Mouse (Mus musculus) gastrocnemius, postnatal 14 days (tissue): ENCODE data around the gene Olfr776. TPM values are rescaled to one million over a fixed set of nuclear protein-coding genes. Genes with fewer than 3 reads are reported as not detected.
"Not testable (repeated sequence)": the region's sequence is repeated elsewhere in the genome, so short reads cannot be mapped to it uniquely, and the experiment has no call there.

Experiments
- DNase-seq: peaks from one replicate; pipeline ENCODE4 v3.0.0; 2021; ENCODE audit warnings: mixed read lengths
- intact Hi-C: fragments of 180-260 bp; cut with DNase I; formaldehyde crosslinking; loops from one replicate; pipeline ENCODE4 v1.15.1; 2025; ENCODE audit warnings: low total_unique reads
- long read RNA-seq, 2 experiments: library from polyadenylated mRNA; stranded (forward); transcript quantifications; one replicate each; pipeline ENCODE4 v2.0.0; 2021
- total RNA-seq, 2 experiments: library from RNA; stranded (reverse); gene quantifications; 2 replicates each; pipeline ENCODE4 v1.2.3; 2021

The Olfr776 gene
- total RNA-seq: not detected
- long read RNA-seq, experiment 1: 0 reads
- long read RNA-seq, experiment 2: 0 reads

GRCm38 (mm10) chr10:129258827-129259226, at the start of gene Olfr776:
Gene Olfr776, plus strand, starts transcription at chr10:129259127.
- DNase-seq: no peak
- intact Hi-C loops: no loop called here

- intact Hi-C loops: no loop called here
- DNase-seq: no peak
Measured at GRCm38 (mm10) chr10:129230737-129231136, 28.2 kb upstream of the Olfr776 start.

- intact Hi-C loops: no loop called here
- no peak for DNase-seq
Measured at GRCm38 (mm10) chr10:129235904-129236303, 23.0 kb upstream of the Olfr776 start, which contains the start of gene Olfr774. Gene Olfr774, plus strand, starts transcription at chr10:129236204.

GRCm38 (mm10) chr10:129248112-129248511, 10.8 kb upstream of the Olfr776 start, which contains the start of gene Olfr775:
Gene Olfr775, plus strand, starts transcription at chr10:129248412.
- no peak for DNase-seq
- intact Hi-C loops: no loop called here

GRCm38 (mm10) chr10:129271081-129271535, 12.2 kb downstream of the Olfr776 start, which contains the start of gene Olfr777:
Gene Olfr777, minus strand, starts transcription at chr10:129271485.
- intact Hi-C loops: no loop called here
- DNase-seq: no peak

GRCm38 (mm10) chr10:129312973-129313372, 54.0 kb downstream of the Olfr776 start:
- DNase-seq, intact Hi-C loops: not testable (repeated sequence)

GRCm38 (mm10) chr10:129313521-129313920, 54.6 kb downstream of the Olfr776 start:
- intact Hi-C loops, DNase-seq: not testable (repeated sequence)

Other genes starting within 250 kb of the Olfr776 start
- gene Olfr763, start 248.3 kb upstream of the Olfr776 start, total RNA-seq: not detected
- not detected for gene Olfr764-ps1, start 219.2 kb upstream of the Olfr776 start, total RNA-seq
- gene Olfr765, start 209.1 kb upstream of the Olfr776 start, total RNA-seq: not detected
- gene Olfr766-ps1, start 190.2 kb upstream of the Olfr776 start, total RNA-seq: not detected
- not detected for gene Olfr767, start 176.2 kb upstream of the Olfr776 start, total RNA-seq
- gene Olfr768, start 159.8 kb upstream of the Olfr776 start, total RNA-seq: not detected
- not detected for gene Olfr769, start 141.3 kb upstream of the Olfr776 start, total RNA-seq
- gene Olfr770, start 120.1 kb upstream of the Olfr776 start, total RNA-seq: not detected
- gene Olfr771, start 94.4 kb upstream of the Olfr776 start, total RNA-seq: not detected
- gene Olfr772, start 81.2 kb upstream of the Olfr776 start, total RNA-seq: not detected
- gene Olfr773, start 71.7 kb upstream of the Olfr776 start, total RNA-seq: not detected
- not detected for gene Olfr774, start 22.9 kb upstream of the Olfr776 start, total RNA-seq
- gene Olfr775, start 10.7 kb upstream of the Olfr776 start, total RNA-seq: not detected
- gene Olfr777, start 12.4 kb downstream of the Olfr776 start, total RNA-seq: not detected
- not detected for gene Olfr780, start 59.0 kb downstream of the Olfr776 start, total RNA-seq
- gene Olfr781, start 69.7 kb downstream of the Olfr776 start, total RNA-seq: not detected
- gene Olfr782, start 89.7 kb downstream of the Olfr776 start, total RNA-seq: not detected
- under 1 TPM in 1 of 2 experiments, not detected in 1; 0.06 TPM for gene Olfr784, start 125.0 kb downstream of the Olfr776 start, total RNA-seq
- not detected for gene Olfr785, start 146.3 kb downstream of the Olfr776 start, total RNA-seq
- not detected for gene Olfr786, start 168.2 kb downstream of the Olfr776 start, total RNA-seq
- not detected for gene Olfr787, start 202.7 kb downstream of the Olfr776 start, total RNA-seq
- gene Olfr788, start 211.9 kb downstream of the Olfr776 start, total RNA-seq: not detected
- not detected for gene Olfr789, start 225.6 kb downstream of the Olfr776 start, total RNA-seq
- not detected for gene Olfr790, start 239.4 kb downstream of the Olfr776 start, total RNA-seq